Mouse (Mus musculus): Measurements from ENCODE around the gene Rbm41.

The Rbm41 gene

DNA sequence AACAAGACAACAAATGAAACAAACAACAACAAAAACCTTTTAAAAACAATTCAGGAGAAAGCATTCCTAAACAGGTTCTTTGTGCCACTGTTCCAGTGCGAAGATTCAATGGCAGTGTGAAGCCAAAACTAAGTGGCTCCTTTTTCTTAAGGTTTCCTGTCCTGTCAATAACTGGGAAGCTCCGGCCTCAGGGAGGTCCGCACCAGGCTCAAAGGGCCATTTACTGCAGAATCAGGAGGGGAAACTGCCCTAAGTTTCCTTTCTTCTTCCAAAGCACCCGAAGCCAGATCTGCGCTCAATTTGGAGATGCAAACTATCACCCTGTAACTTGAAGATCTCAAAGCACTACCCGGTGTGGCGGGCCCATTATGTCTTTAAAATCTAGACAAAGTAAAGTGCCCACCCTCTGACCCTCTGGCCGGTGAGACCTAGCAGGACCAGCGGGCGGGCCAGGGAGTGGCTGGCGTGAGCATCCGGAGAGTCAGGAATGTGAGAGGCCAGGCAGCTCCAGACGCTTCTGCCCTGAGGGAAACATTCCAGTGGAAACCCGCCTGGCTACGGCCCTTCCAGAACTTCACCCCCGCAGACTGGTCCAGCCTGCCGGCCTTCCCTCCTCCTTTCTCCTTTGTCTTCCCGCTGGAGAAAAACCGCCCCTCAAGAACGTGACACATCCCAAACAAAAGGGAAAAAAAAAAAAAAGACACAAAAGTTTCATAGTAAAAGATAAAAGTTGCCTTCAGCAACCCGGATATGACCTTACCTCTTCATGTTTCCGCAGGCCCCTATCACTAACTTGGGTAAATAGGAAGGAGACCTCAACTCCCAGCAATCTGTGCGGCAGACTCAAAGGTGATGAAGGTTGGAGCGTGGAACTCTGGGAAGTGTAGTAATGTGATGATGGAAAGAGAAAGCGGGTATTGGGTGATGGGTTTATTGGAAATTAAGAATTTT, at the start of gene Rbm41:
TSS of gene Rbm41 (minus strand) at position 856 of the 951 bp plus-strand sequence.
- in situ Hi-C loops (cut with MseI, MboI) = no loop called here

- in situ Hi-C loops (cut with MseI, MboI) = no loop called here
Measured at GRCm38 (mm10) chrX:139998691-139999065, 283 bp upstream of the Rbm41 start.

DNA sequence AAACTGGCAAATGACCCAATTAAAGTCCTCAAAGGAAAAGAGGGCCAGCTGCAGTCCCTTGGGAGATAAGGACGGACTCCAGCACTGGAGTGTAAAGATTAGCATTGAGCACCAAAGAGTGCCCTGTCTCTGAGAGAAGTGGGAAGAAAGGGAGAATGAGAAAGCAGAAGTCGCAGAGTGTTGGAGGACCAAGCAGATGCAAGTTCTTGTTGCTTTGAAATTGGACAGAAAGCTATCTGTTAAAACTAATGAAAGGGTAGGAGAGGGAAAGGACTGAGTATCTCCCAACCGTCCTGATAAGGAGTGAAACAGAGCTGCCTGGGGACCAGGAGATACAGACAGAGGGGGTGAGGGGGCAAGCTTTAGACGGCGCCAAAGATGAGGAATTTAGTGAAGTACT, 16.3 kb downstream of the Rbm41 start:
- in situ Hi-C loops (cut with MseI, MboI) = no loop called here

DNA sequence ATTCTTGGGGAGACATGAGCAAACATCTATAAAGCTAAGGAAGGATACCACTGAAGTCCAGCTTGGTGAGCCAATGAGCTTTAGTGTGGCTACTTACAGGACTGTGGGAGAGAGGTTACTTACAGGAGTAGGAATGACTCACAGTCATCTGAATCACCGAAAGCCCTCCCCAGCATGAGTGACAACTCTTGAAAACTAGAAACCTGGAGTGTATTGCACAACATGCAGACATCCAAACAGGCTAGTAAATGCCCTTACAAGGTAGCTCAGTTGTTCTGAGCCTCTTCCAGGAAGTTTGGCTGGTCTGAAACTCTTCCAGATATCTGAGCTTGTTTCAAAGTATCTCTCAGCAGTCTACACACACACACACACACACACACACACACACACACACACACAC, 64.9 kb downstream of the Rbm41 start:
- in situ Hi-C loops (cut with MseI, MboI) = loop anchor here in 1 of 2 experiments (25.0 kb wide), 1 partner anchor 254 kb away; no protein-coding TSS in a partner anchor

DNA sequence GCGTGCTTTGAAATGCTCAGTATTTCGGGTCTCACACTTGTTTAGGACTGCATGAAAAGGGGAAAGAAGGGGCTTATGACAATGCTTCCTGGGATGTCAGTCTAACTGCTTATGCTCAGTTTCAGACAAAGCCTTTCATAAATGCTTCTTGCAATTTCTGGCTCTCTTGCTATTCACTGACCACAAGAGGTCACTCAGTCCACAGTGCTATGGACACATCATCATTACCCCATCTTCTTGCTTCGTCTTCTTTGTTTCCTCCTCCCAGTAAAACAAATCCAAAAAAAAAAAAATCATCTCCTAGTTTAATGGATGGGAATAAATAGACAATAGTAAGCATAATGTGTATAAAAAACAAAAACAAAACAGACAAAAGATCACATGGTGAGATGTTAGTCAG, 65.9 kb downstream of the Rbm41 start:
- in situ Hi-C loops (cut with MseI, MboI) = loop anchor here in 1 of 2 experiments (25.0 kb wide), 1 partner anchor 255 kb away; no protein-coding TSS in a partner anchor

GRCm38 (mm10) chrX:139920572-139920971, 77.8 kb downstream of the Rbm41 start:
- in situ Hi-C loops (cut with MseI, MboI) = no loop called here

- in situ Hi-C loops (cut with MseI, MboI) = no loop called here
Measured at GRCm38 (mm10) chrX:139891387-139891786, 107.0 kb downstream of the Rbm41 start.

DNA sequence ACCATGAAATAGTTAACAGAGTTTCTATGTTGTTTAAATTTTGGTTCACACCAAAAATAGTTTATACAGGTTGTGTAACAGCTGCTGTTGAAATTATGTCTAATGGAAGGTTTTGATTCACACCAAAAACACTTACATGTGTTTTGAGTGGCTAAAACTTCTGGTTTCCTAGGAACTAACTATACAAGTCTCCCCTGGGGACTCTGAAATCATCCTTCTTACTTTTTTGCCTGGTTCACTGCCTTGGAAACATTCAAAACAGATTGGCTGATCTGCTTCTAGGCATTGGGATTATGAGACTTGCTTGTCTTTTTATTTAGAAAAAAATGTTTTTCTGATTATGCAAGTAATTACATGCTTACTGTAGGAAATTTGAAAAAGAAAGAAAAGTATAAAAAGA, 115.2 kb downstream of the Rbm41 start:
- in situ Hi-C loops (cut with MseI, MboI) = no loop called here

- in situ Hi-C loops (cut with MseI, MboI) = no loop called here
Measured at GRCm38 (mm10) chrX:139877936-139878335, 120.5 kb downstream of the Rbm41 start.

DNA sequence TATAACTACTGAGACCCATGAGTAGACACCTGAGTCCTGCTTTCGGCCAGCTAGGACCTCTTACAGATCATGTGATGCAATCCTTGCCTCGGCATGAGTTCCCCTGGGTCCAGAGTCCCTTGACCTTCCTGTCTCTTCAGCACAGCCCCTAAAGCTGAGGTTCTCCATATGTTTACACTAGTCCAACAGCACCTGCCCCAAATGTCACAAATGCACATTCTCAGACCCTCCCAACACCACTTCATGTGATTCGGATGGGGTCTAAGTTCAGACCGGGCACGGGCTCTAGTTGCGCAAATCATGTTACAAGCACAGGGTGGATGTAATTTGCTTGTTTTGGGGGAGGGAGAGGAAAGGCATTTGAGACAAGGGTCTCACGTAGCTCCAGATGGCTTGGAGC, 121.3 kb downstream of the Rbm41 start:
- in situ Hi-C loops (cut with MseI, MboI) = no loop called here

DNA sequence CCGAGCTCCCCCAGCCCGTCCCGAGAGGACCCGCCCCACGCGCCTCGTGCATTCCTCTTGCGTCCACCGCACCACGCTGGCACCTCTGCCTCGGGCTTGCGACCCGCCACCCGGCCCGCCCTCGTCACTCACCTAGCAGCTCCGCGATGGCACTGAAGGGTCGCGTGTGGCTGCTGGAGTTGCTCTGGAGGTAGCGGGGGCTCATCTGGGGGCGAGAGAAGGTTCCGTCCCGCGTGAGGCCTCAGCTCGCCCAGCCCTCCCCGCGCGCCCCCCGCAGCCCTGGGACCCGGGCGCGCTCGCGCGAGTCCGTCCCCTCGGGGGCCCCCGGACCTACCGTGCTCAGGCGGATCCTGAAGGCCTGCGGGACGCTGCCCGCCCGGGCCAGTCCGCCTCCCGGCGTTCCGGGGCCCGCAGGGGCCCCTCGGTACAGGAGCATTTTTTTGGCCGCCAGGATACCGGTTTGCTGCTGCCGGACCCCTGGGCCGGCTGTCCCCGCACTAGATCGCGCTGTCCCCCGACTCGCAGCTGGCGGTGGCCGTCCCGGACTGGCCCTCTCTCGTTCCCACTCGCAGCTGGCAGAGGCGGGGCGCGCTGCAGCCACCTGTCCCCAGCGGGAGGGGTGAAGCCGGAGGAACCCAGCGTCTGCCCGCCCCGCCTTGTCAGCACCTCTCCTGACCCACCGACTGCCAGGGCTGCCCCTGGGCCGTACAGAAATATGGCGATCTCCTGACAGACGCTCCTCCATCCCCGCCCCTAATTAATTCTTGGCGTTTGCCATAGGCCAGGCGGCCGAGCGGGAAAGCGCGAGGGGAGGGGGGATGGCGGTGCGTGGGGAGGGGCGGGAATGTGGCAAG, 127.2 kb downstream of the Rbm41 start, which contains the start of gene Morc4:
TSS of gene Morc4 (minus strand) at position 740 of the 854 bp plus-strand sequence.
- in situ Hi-C loops (cut with MseI, MboI) = no loop called here

DNA sequence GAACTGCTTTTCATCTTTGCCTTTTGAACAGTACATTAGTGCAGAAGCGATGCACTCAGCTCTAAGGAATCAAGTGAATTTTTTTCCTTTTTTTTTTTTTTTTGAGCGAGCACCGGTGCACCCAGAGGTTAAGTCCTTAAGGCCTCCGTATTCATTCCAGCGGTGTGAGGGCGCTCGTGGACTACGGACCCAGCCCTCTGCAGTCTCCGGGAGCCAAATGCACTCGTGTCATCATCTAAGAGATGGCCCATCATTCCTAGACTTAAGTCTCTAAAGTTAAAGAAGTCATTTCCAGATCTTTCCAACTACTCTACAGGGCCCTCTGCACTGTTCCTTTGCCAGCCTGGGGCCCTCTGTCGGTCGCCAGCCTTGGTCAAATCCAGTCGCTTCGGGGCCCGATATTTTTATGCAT, 128.1 kb downstream of the Rbm41 start:
- in situ Hi-C loops (cut with MseI, MboI) = no loop called here

GRCm38 (mm10) chrX:139859402-139859801, 139.0 kb downstream of the Rbm41 start:
- in situ Hi-C loops (cut with MseI, MboI) = no loop called here

- in situ Hi-C loops (cut with MseI, MboI) = no loop called here
Measured at GRCm38 (mm10) chrX:139854795-139855194, 143.6 kb downstream of the Rbm41 start.

DNA sequence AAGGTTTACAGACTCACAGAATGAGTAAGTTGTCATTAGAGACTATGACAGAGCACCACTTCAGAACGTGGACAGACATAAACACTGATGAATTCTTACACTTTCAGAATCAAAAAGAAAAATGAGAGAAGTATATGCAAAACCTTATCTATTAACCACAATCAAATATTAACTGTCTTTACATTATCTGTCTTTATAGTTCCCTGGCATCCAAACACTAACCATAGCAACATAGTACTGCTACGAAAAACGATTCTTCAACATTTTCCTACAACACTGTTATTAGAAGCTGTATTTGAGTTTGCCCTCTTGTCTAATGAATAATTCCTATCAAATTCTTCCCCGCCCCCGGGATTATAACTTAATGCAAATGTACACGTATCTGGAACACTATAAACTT, 157.3 kb downstream of the Rbm41 start:
- in situ Hi-C loops (cut with MseI, MboI) = no loop called here

All from mouse trophoblast stem cell (cell line).